Mouse (Mus musculus): ENCODE measurements around the gene Gm4792. TPM values are rescaled to one million over a fixed set of nuclear protein-coding genes. Genes with fewer than 3 reads are reported as not detected.
A peak's percentile ranks its signal among the peaks of the same experiment; 100 is the strongest.

Gm4792 gene
- polyA plus RNA-seq, 1 experiment from 2014 or later: not detected

DNA sequence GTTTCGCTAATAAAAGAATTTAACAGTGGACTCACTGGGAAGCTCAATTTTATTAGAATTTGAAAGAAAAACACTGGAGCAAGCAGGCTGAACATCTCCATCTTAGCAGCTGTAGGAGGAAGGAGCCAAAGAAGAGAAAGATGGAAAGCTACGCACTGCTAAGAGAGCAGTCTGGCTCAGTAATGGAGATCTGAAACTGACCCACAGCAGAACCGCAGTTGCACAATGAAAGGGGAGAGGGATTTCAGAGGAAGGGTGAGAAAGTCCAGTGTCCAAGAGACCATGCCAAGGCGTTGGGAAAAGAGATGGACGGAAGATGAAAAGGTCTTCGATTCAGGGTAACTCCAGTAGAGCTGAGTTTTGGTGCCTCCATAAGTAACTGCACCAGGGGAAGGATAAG lies 37.6 kb upstream of the Gm4792 start:
- Histone ChIP-seq H3K4me2 (ENCODE audit: low read depth, low read length) (no peak overlapping the region), H3K27me3 (ENCODE audit: control insufficient read depth, insufficient read depth, low read depth, low read length) (no peaks in the 10 kb centered on the region), H3K9ac (ENCODE audit: low read length) (no peak overlapping the region), H3K4me3 (ENCODE audit: low read length) (no peak overlapping the region), H3K36me3 (ENCODE audit: control insufficient read depth, insufficient read depth, low read length) (no peaks in the 10 kb centered on the region), H3K9me3 (ENCODE audit: control insufficient read depth, low read length) (no peaks in the 10 kb centered on the region), H3K27ac (ENCODE audit: low read length) (no peak overlapping the region), H3K4me1 (replicated peaks; ENCODE audit: control insufficient read depth, insufficient read depth, low read length) (no peaks in the 10 kb centered on the region)
- 89% methylated on average over 6 of the region's 6 CpGs for WGBS
- no peak for ATAC-seq (ENCODE audit: low read depth)

DNA sequence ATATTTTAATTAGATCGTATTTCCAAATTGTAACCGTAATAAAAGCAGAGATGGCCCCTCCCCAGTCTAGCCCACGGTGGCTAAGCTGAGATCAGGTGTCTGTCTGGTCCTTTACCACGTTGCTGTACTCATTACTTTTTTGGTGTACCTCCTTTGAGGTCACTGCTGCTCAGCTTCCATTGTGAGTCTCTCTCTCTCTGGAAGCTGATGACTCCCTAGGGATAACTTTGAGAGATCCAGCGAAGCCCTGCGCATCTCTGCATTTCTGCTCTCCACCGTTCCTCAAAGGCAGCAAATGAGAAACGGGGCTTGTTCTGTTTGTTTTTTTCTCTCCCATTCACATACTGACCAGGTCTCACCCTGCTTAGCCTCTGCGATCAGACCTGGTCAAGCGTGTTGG lies 36.5 kb upstream of the Gm4792 start:
- Histone ChIP-seq H3K27me3 (ENCODE audit: control insufficient read depth, insufficient read depth, low read depth, low read length) (no peaks in the 10 kb centered on the region), H3K4me3 (ENCODE audit: low read length) (no peak overlapping the region), H3K36me3 (ENCODE audit: control insufficient read depth, insufficient read depth, low read length) (no peaks in the 10 kb centered on the region), H3K4me1 (replicated peaks; ENCODE audit: control insufficient read depth, insufficient read depth, low read length) (peaks cover 3% of the 10 kb centered on the region), H3K27ac (ENCODE audit: low read length) (no peak overlapping the region), H3K4me2 (ENCODE audit: low read depth, low read length) (no peak overlapping the region), H3K9me3 (ENCODE audit: control insufficient read depth, low read length) (no peaks in the 10 kb centered on the region), H3K9ac (ENCODE audit: low read length) (no peak overlapping the region)
- no peak for ATAC-seq (ENCODE audit: low read depth)
- WGBS: 79% methylated on average over 10 of the region's 10 CpGs

DNA sequence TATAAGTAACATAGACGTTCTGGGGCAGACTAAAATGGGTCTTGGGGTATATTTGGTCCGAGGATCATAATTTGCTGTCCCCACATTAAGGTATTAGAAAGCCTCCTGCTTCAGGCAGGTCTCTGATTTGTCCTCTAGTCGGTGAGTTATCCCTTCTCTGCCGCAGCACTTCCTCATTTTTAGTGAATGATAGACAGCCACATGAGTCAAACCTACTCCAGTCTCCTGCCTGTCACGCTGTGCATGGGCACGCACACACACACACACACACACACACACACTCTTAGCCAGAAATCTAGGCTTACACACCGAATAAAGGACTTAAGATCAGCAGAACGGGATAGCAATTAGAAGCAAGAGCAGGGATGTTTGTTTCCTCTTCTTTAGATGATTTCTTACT lies 34.8 kb upstream of the Gm4792 start:
- no peaks in the 10 kb centered on the region for H3K36me3 ChIP-seq (ENCODE audit: control insufficient read depth, insufficient read depth, low read length)
- no peak overlapping the region for H3K27ac ChIP-seq (ENCODE audit: low read length)
- ATAC-seq (ENCODE audit: low read depth): no peak
- H3K9ac ChIP-seq (ENCODE audit: low read length): no peak overlapping the region
- 85% methylated on average over 8 of the region's 8 CpGs for WGBS
- H3K4me3 ChIP-seq (ENCODE audit: low read length): no peak overlapping the region
- H3K4me1 ChIP-seq (replicated peaks; ENCODE audit: control insufficient read depth, insufficient read depth, low read length): peaks cover 6% of the 10 kb centered on the region
- no peaks in the 10 kb centered on the region for H3K27me3 ChIP-seq (ENCODE audit: control insufficient read depth, insufficient read depth, low read depth, low read length)
- no peaks in the 10 kb centered on the region for H3K9me3 ChIP-seq (ENCODE audit: control insufficient read depth, low read length)
- no peak overlapping the region for H3K4me2 ChIP-seq (ENCODE audit: low read depth, low read length)

DNA sequence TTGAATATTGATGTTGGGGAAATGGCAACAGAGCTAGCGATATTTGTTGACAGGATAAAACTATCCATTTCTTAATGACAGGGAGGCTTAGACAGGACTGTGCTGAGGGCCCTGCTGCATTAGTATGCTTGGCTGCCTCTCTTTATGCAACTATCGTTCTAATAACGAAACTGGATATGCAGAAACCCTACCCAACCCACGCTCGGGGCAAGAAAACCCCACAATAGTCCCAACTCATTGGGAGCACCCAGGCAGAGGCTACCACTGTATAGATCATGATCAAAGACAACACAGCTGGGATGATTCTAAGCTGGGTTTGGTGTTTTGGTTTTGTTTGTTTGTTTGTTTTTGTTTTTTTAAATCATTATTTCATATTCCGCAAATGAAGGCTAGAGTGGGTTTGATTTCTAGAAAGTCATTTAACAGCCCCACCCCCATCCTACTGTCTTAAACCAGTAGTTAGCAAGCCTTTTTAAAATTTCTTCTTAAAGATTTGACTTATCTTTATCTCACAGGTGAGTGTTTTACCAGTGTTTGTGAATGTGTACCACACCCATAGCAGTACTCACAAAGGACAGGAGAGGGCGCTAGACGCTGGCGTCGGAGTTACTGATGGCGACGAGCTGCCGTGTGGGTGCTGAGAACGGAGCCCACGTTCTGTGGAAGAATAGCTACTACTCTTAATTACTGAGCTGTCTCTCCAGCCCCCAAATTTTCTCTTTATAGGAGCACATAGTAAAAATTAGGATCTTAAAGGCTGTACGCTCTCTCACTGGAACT lies 34.0 kb upstream of the Gm4792 start:
- Histone ChIP-seq H3K9ac (ENCODE audit: low read length) (no peak overlapping the region), H3K27ac (ENCODE audit: low read length) (no peak overlapping the region), H3K27me3 (ENCODE audit: control insufficient read depth, insufficient read depth, low read depth, low read length) (no peaks in the 10 kb centered on the region), H3K4me2 (ENCODE audit: low read depth, low read length) (no peak overlapping the region), H3K36me3 (ENCODE audit: control insufficient read depth, insufficient read depth, low read length) (no peaks in the 10 kb centered on the region), H3K4me1 (replicated peaks; ENCODE audit: control insufficient read depth, insufficient read depth, low read length) (peaks cover 6% of the 10 kb centered on the region), H3K9me3 (ENCODE audit: control insufficient read depth, low read length) (no peaks in the 10 kb centered on the region), H3K4me3 (ENCODE audit: low read length) (no peak overlapping the region)
- ATAC-seq (ENCODE audit: low read depth): no peak
- 85% methylated on average over 16 of the region's 16 CpGs for WGBS

DNA sequence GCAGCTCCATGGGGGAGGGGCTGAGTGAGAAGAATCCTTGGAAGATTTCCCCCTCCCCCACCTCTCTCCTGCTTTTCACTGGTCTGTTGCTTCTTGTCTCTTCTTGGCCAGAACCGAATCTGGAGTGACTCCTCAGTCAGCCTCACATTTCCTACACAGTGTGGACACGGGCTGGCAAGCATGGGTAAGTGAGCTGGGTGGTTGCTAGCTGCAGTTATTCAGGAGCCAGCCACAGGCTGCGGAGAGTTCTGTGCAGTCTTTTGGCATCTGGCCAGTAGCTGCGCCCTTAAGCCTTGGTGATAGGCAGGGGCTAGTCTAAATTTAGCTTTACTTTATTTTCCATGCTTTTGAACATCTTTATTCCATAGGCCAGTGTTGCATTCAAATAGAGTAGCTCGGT lies 31.5 kb upstream of the Gm4792 start:
- Histone ChIP-seq H3K4me2 (ENCODE audit: low read depth, low read length) (no peak overlapping the region), H3K36me3 (ENCODE audit: control insufficient read depth, insufficient read depth, low read length) (no peaks in the 10 kb centered on the region), H3K27me3 (ENCODE audit: control insufficient read depth, insufficient read depth, low read depth, low read length) (no peaks in the 10 kb centered on the region), H3K27ac (ENCODE audit: low read length) (no peak overlapping the region), H3K4me3 (ENCODE audit: low read length) (no peak overlapping the region), H3K4me1 (replicated peaks; ENCODE audit: control insufficient read depth, insufficient read depth, low read length) (peaks cover 6% of the 10 kb centered on the region), H3K9ac (ENCODE audit: low read length) (no peak overlapping the region), H3K9me3 (ENCODE audit: control insufficient read depth, low read length) (no peaks in the 10 kb centered on the region)
- peak; percentile 47; the same call in 1 of the 2 replicates for ATAC-seq (ENCODE audit: low read depth)
- 21% methylated on average over 5 of the region's 5 CpGs for WGBS

DNA sequence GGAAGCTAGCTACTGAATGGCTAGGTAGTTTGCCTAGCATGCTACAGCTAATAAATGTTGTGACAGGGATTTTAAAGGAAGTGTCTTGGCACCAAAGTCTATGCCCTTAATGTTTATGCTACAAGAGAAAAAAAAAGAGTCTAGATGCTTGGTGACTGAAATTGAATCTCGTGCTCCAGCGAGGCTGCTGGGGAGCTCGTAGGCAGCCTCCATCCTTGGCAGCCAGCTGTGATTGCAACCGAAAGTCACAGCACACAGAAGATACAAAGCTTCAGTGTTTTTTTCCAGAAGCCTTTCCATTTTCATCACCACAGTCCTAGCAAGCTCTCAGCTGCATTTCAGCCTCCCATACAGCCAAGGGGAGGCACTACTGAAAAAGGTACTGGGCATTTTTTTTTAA lies 20.1 kb upstream of the Gm4792 start:
- Histone ChIP-seq H3K27ac (ENCODE audit: low read length) (no peak overlapping the region), H3K36me3 (ENCODE audit: control insufficient read depth, insufficient read depth, low read length) (no peaks in the 10 kb centered on the region), H3K9ac (ENCODE audit: low read length) (no peak overlapping the region), H3K27me3 (ENCODE audit: control insufficient read depth, insufficient read depth, low read depth, low read length) (no peaks in the 10 kb centered on the region), H3K4me2 (ENCODE audit: low read depth, low read length) (no peak overlapping the region; the same call in 1 of the 2 replicates), H3K4me1 (replicated peaks; ENCODE audit: control insufficient read depth, insufficient read depth, low read length) (no peaks in the 10 kb centered on the region), H3K4me3 (ENCODE audit: low read length) (no peak overlapping the region), H3K9me3 (ENCODE audit: control insufficient read depth, low read length) (no peaks in the 10 kb centered on the region)
- no peak for ATAC-seq (ENCODE audit: low read depth)
- 34% methylated on average over 4 of the region's 4 CpGs for WGBS

DNA sequence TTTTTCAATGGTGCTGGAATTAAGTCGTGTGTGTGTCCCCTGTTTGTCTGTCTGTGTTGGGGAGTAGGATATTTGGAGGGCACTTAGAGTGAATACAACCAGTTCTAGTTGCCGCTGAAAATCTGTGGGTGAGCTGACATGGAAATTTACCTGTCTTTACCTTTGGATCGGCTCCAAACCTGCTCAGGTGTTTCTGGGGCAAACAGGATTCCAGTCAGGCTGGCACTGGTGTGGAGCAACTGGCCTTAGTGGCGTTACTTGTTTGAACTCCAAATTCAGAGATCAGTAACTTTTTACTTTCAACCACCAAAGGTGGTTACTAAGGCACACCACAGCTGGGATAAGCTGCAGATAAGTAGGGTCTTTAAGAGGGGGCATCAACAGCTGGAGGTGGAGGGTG lies 14.6 kb upstream of the Gm4792 start:
- H3K4me3 ChIP-seq (ENCODE audit: low read length): no peak overlapping the region
- H3K27ac ChIP-seq (ENCODE audit: low read length): no peak overlapping the region
- 64% methylated on average over 4 of the region's 4 CpGs for WGBS
- H3K9me3 ChIP-seq (ENCODE audit: control insufficient read depth, low read length): no peaks in the 10 kb centered on the region
- no peak for ATAC-seq (ENCODE audit: low read depth)
- no peak overlapping the region for H3K9ac ChIP-seq (ENCODE audit: low read length)
- no peak overlapping the region for H3K4me2 ChIP-seq (ENCODE audit: low read depth, low read length)
- H3K27me3 ChIP-seq (ENCODE audit: control insufficient read depth, insufficient read depth, low read depth, low read length): peaks cover 8% of the 10 kb centered on the region; the same call in 1 of the 2 replicates
- no peaks in the 10 kb centered on the region for H3K36me3 ChIP-seq (ENCODE audit: control insufficient read depth, insufficient read depth, low read length)
- no peaks in the 10 kb centered on the region; the same call in 1 of the 2 replicates for H3K4me1 ChIP-seq (replicated peaks; ENCODE audit: control insufficient read depth, insufficient read depth, low read length)

DNA sequence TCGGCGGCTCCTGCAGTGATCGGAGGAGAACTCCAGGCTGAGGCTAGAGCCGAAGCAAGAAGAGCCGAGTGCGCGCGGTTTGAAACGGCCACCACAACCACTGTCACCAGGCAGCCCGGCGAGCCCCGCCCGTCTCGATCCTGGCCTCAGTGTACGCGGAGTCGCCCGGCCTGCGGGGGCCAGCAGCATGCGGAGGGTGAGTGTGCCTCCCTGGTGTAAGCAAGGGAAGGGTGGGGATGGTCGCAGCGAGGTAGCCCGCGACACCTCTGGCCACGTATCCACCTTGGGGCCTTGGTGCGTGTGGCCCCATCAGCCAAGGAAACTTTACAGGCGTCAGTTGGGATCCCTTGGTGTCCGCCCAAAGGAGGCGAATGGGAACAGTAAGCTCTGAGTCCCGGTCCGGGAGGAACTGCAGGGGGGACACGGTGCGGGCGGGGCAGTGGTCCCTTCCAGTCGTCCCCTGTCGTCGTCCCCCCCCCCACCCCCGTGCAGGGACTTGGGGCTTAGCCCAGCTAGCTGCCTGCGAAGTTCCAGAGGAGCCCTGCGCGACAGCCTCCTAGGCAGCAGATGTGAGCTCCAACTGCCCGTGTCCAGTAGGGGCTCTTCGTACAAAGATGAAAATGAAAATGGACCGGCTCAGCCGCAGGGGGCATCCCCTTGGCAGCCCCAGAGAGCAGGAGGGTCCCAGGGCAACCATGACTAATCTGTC lies 13.7 kb upstream of the Gm4792 start:
- 1% methylated on average over 45 of the region's 45 CpGs for WGBS
- H3K4me1 ChIP-seq (replicated peaks; ENCODE audit: control insufficient read depth, insufficient read depth, low read length): no peaks in the 10 kb centered on the region; the same call in 1 of the 2 replicates
- peak; percentile 67 for ATAC-seq (ENCODE audit: low read depth)
- peak overlapping the region; percentile 54 for H3K4me3 ChIP-seq (ENCODE audit: low read length)
- no peaks in the 10 kb centered on the region for H3K36me3 ChIP-seq (ENCODE audit: control insufficient read depth, insufficient read depth, low read length)
- H3K4me2 ChIP-seq (ENCODE audit: low read depth, low read length): peak overlapping the region; percentile 98
- H3K9ac ChIP-seq (ENCODE audit: low read length): peak overlapping the region; percentile 51
- H3K27ac ChIP-seq (ENCODE audit: low read length): no peak overlapping the region
- H3K27me3 ChIP-seq (ENCODE audit: control insufficient read depth, insufficient read depth, low read depth, low read length): peaks cover 8% of the 10 kb centered on the region; the same call in 1 of the 2 replicates
- H3K9me3 ChIP-seq (ENCODE audit: control insufficient read depth, low read length): no peaks in the 10 kb centered on the region

DNA sequence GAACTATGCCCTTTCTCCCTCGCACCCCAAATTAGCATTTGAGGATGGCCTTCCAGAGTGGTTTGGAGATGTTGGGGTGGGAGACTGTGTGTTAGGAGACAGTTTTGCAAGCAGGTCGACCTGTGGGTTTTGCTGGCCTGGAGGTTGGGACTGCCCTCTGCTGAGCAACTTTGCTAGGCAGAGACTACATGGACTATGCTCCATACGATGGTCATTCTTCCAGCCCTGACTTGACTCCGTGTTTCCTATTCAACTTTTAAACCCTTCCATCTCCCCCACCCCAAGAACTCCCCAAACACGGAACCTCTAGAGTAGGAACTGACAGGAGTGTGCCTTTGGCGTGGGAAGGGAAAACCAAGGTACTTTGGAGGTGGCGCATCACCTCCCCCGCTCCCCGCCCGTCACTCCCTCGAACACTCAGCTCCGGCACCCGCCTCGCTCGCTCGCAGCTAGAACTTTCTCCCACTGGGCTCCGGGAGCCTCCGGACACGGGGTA lies 13.1 kb upstream of the Gm4792 start, which contains the start of gene Tmcc3:
Tmcc3 (plus strand) TSS at position 439 of the 496 bp plus-strand sequence.
- peak within 1 kb of the TSS; percentile 54 for H3K4me3 ChIP-seq (ENCODE audit: low read length)
- H3K27ac ChIP-seq (ENCODE audit: low read length): no peak within 1 kb of the TSS
- no peaks in the 10 kb centered on the region for H3K9me3 ChIP-seq (ENCODE audit: control insufficient read depth, low read length)
- H3K4me1 ChIP-seq (replicated peaks; ENCODE audit: control insufficient read depth, insufficient read depth, low read length): no peaks in the 10 kb centered on the region; the same call in 1 of the 2 replicates
- 3% methylated on average over 19 of the region's 19 CpGs for WGBS
- H3K4me2 ChIP-seq (ENCODE audit: low read depth, low read length): peak within 1 kb of the TSS; percentile 98
- ATAC-seq (ENCODE audit: low read depth): no peak
- peak within 1 kb of the TSS; percentile 51 for H3K9ac ChIP-seq (ENCODE audit: low read length)
- H3K36me3 ChIP-seq (ENCODE audit: control insufficient read depth, insufficient read depth, low read length): no peaks in the 10 kb centered on the region
- peaks cover 8% of the 10 kb centered on the region; the same call in 1 of the 2 replicates for H3K27me3 ChIP-seq (ENCODE audit: control insufficient read depth, insufficient read depth, low read depth, low read length)
